Mouse (Mus musculus): Measurements from ENCODE around the gene Crispld2.

GRCm38 (mm10) chr8:119988087-119988486 lies 4.2 kb upstream of the Crispld2 start:
- no peak for TF ChIP-seq CTCF (conservative IDR thresholded peaks at IDR 0.05; ENCODE audit: low read length)
- TF ChIP-seq POU5F1 (IDR thresholded peaks at IDR 0.05; ENCODE audit: borderline replicate concordance, low read length), result no peak
